Mouse (Mus musculus) layer of hippocampus, postnatal 14 days (tissue): Measurements from ENCODE around the gene Vmn1r222. TPM values are rescaled to one million over a fixed set of nuclear protein-coding genes. Genes with fewer than 3 reads are reported as not detected.
"Not testable (repeated sequence)": the region's sequence is repeated elsewhere in the genome, so short reads cannot be mapped to it uniquely, and the experiment has no call there.

Source experiments
- DNase-seq, 2 experiments: peaks; one replicate each; pipeline ENCODE4 v3.0.0; 2021 to 2022; ENCODE audit warnings: low spot score in 2 of 2, mixed read lengths in 1 of 2
- long read RNA-seq, 2 experiments: library from polyadenylated mRNA; stranded (forward); transcript quantifications; one replicate each; pipeline ENCODE4 v2.0.0; 2021
- total RNA-seq, 2 experiments: library from RNA; stranded (reverse); gene quantifications; 2 replicates each; pipeline ENCODE4 v1.2.3; 2021

The Vmn1r222 gene
- not detected for total RNA-seq
- long read RNA-seq, experiment 1, result 0 reads
- long read RNA-seq, experiment 2, result 0 reads

GRCm38 (mm10) chr13:23235847-23236246 is at the start of gene Vmn1r222:
Vmn1r222 (minus strand) TSS chr13:23235947.
- not testable (repeated sequence) for DNase-seq

GRCm38 (mm10) chr13:23285191-23285920 is 49.6 kb upstream of the Vmn1r222 start:
- peak; percentile 31 to 41 for DNase-seq

GRCm38 (mm10) chr13:23279992-23280391 is 44.2 kb upstream of the Vmn1r222 start:
- DNase-seq, result no peak

GRCm38 (mm10) chr13:23279576-23279975 is 43.8 kb upstream of the Vmn1r222 start:
- DNase-seq, result no peak

- peak; percentile 49 to 72 for DNase-seq
Measured at GRCm38 (mm10) chr13:23270321-23271101, 34.8 kb upstream of the Vmn1r222 start.

GRCm38 (mm10) chr13:23269681-23270080 is 33.9 kb upstream of the Vmn1r222 start:
- peak in 1 of 2 experiments; percentile 13 for DNase-seq

GRCm38 (mm10) chr13:23269127-23269526 is 33.4 kb upstream of the Vmn1r222 start:
- DNase-seq, result peak; percentile 4 to 56

- DNase-seq, result not testable (repeated sequence)
Measured at GRCm38 (mm10) chr13:23268606-23269005, 32.9 kb upstream of the Vmn1r222 start.

GRCm38 (mm10) chr13:23258546-23259048 is 22.9 kb upstream of the Vmn1r222 start:
- no peak for DNase-seq

- not testable (repeated sequence) for DNase-seq
Measured at GRCm38 (mm10) chr13:23246834-23247233, 11.1 kb upstream of the Vmn1r222 start, which contains the start of gene Vmn1r223. Vmn1r223 (plus strand) TSS chr13:23247134.

GRCm38 (mm10) chr13:23213827-23214226 is 21.9 kb downstream of the Vmn1r222 start, which contains the start of gene Vmn1r221:
Vmn1r221 (plus strand) TSS chr13:23214127.
- not testable (repeated sequence) for DNase-seq

- not testable (repeated sequence) for DNase-seq
Measured at GRCm38 (mm10) chr13:23203885-23204284, 31.9 kb downstream of the Vmn1r222 start.

- no peak for DNase-seq
Measured at GRCm38 (mm10) chr13:23187875-23188274, 47.9 kb downstream of the Vmn1r222 start, which contains the start of gene Vmn1r220. Vmn1r220 (minus strand) TSS chr13:23187975.

Other genes starting within 250 kb of the Vmn1r222 start
- not detected for gene Vmn1r213, start 228.3 kb downstream of the Vmn1r222 start, total RNA-seq
- not detected for gene Vmn1r214, start 205.5 kb downstream of the Vmn1r222 start, total RNA-seq
- not detected for gene Vmn1r215, start 167.9 kb downstream of the Vmn1r222 start, total RNA-seq
- gene Vmn1r217, start 117.7 kb downstream of the Vmn1r222 start, total RNA-seq, result not detected
- gene Vmn1r218, start 102.8 kb downstream of the Vmn1r222 start, total RNA-seq, result not detected
- not detected for gene Vmn1r219, start 76.6 kb downstream of the Vmn1r222 start, total RNA-seq
- not detected for gene Vmn1r220, start 48.0 kb downstream of the Vmn1r222 start, total RNA-seq
- gene Vmn1r221, start 21.8 kb downstream of the Vmn1r222 start, total RNA-seq, result not detected
- gene Vmn1r223, start 11.2 kb upstream of the Vmn1r222 start, total RNA-seq, result not detected
- gene Zfp322a, start 133.3 kb upstream of the Vmn1r222 start, total RNA-seq, result 10 to 100 TPM; 34.9 to 39.8 TPM
- gene Abt1, start 187.9 kb upstream of the Vmn1r222 start, total RNA-seq, result 1 to 10 TPM; 7.0 TPM
- gene Btn1a1, start 230.0 kb upstream of the Vmn1r222 start, total RNA-seq, result not detected